ENCODE assay signal across 11 mouse cellular contexts in the genomic region with DNA sequence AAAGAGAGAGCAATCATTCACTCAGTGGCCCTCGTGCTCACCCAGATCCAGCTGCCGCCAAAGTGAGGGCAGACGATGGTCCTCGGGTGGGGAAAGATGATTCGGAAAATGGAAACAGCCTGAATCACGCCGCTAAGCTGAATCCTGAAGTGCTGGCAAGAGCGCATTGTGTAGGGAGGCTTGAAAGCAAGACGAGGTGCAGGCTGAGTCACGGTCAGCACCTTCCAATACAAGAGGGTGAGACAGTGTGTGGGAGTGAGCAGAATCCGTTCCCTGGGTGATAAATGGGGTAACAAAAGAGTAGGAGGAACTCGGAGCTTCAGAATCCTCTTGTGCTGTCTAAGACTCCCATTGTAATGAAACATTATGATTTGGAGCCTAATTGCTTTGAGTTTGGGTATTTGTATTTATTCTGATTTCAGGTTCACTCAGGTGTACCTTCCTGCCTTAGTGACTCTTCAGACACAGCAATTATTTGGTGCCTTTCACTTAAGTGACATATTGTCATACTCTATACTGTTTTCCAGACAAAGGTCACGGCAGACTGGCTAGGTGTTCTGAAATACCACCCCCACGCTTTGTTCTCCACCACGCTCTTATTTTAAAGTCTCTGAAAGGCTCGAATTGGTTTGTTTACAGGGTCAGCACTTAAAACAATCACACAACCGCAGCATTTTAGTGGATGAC.
A peak's percentile ranks its signal among the peaks of the same experiment; 100 is the strongest.
DNase-seq lines count a peak whose midpoint lies in the region; ATAC-seq and TF ChIP-seq lines count a peak whose summit lies in the region.
"Had no signal": no experiment of that assay in that cellular context is flagged by ENCODE, and none has a peak within 500 bp of the region (broad histone marks: within the 10 kb centered on the region; RNA-seq: fewer than 3 reads in every experiment).

No protein-coding gene starts in this region.

- no peak overlapping the region for H3K27ac ChIP-seq in forebrain, embryonic 16.5 days (ENCODE audit: low read length)
- no peak overlapping the region for H3K27ac ChIP-seq in forebrain, embryonic 11.5 days (ENCODE audit: low read depth, low read length)
- peak overlapping the region; percentile 69 for H3K27ac ChIP-seq in layer of hippocampus, adult 2 months
- H3K27ac ChIP-seq in midbrain, embryonic 14.5 days (replicated peaks; ENCODE audit: low read depth, low read length) = no peak overlapping the region
- H3K27ac ChIP-seq: embryonic facial prominence, embryonic 13.5 days; limb, embryonic 12.5 days had no signal

- no peaks in the 10 kb centered on the region for H3K9me3 ChIP-seq in forebrain, embryonic 16.5 days (ENCODE audit: control insufficient read depth, low read length)
- H3K9me3 ChIP-seq in forebrain, embryonic 11.5 days (ENCODE audit: control insufficient read depth, low read length) = no peaks in the 10 kb centered on the region
- no peaks in the 10 kb centered on the region for H3K9me3 ChIP-seq in midbrain, embryonic 14.5 days (ENCODE audit: control insufficient read depth, low read length)
- H3K9me3 ChIP-seq: embryonic facial prominence, embryonic 13.5 days; limb, embryonic 12.5 days had no signal

- no peaks in the 10 kb centered on the region for H3K27me3 ChIP-seq in forebrain, embryonic 16.5 days (replicated peaks; ENCODE audit: control insufficient read depth, insufficient read depth, low read length)
- no peaks in the 10 kb centered on the region for H3K27me3 ChIP-seq in forebrain, embryonic 11.5 days (ENCODE audit: control insufficient read depth, insufficient read depth, low read length)
- H3K27me3 ChIP-seq in midbrain, embryonic 14.5 days (ENCODE audit: control insufficient read depth, insufficient read depth, low read length) = no peaks in the 10 kb centered on the region
- H3K27me3 ChIP-seq: embryonic facial prominence, embryonic 13.5 days; limb, embryonic 12.5 days had no signal

- H3K9ac ChIP-seq in forebrain, embryonic 16.5 days (replicated peaks; ENCODE audit: low read depth, low read length) = no peak overlapping the region
- no peak overlapping the region for H3K9ac ChIP-seq in forebrain, embryonic 11.5 days (ENCODE audit: low read length)
- H3K9ac ChIP-seq in midbrain, embryonic 14.5 days (replicated peaks; ENCODE audit: low read length) = no peak overlapping the region; the same call in 1 of the 2 replicates
- H3K9ac ChIP-seq: embryonic facial prominence, embryonic 13.5 days; limb, embryonic 12.5 days had no signal

- no peaks in the 10 kb centered on the region; the same call in 1 of the 2 replicates for H3K4me1 ChIP-seq in forebrain, embryonic 16.5 days (replicated peaks; ENCODE audit: control insufficient read depth, insufficient read depth, low read length)
- no peaks in the 10 kb centered on the region for H3K4me1 ChIP-seq in forebrain, embryonic 11.5 days (replicated peaks; ENCODE audit: control insufficient read depth, insufficient read depth, low read length)
- 0 out of 2 replicates have a peak, but pooled peaks cover 5% of the 10 kb centered on the region for H3K4me1 ChIP-seq in midbrain, embryonic 14.5 days (ENCODE audit: control insufficient read depth, insufficient read depth, low read length)
- H3K4me1 ChIP-seq: embryonic facial prominence, embryonic 13.5 days; limb, embryonic 12.5 days had no signal

- DNase-seq in forebrain, embryonic 11.5 days (ENCODE audit: low spot score) = no peak
- DNase-seq in R1 (ENCODE audit: low read depth, low spot score) = peak; percentile 55
- DNase-seq in layer of hippocampus, adult 2 months (ENCODE audit: low spot score in 2 of 2) = peak; percentile 20 to 72
- no peak for DNase-seq in midbrain, embryonic 14.5 days
- DNase-seq in gastrocnemius, adult 18-20 months (ENCODE audit: low spot score) = no peak
- DNase-seq in spleen, postnatal 10 days (ENCODE audit: low spot score in 2 of 2) = no peak
- no peak for DNase-seq in gastrocnemius, postnatal 36 days
- DNase-seq: thymus, adult 18-20 months had no signal

- H3K4me3 ChIP-seq in forebrain, embryonic 16.5 days (replicated peaks; ENCODE audit: low read length) = no peak overlapping the region
- H3K4me3 ChIP-seq in forebrain, embryonic 11.5 days (ENCODE audit: low read depth, low read length) = no peak overlapping the region
- H3K4me3 ChIP-seq in layer of hippocampus, adult 2 months = peak overlapping the region; percentile 40; the same call in 1 of the 2 replicates
- H3K4me3 ChIP-seq in midbrain, embryonic 14.5 days (replicated peaks; ENCODE audit: low read depth, low read length) = no peak overlapping the region
- H3K4me3 ChIP-seq: embryonic facial prominence, embryonic 13.5 days; limb, embryonic 12.5 days had no signal

- intact Hi-C loops in gastrocnemius, postnatal 36 days (cut with DNase I) = no loop called here

- TF ChIP-seq CTCF in layer of hippocampus, adult 2 months (conservative IDR thresholded peaks at IDR 0.05) = no peak

- H3K4me2 ChIP-seq in forebrain, embryonic 16.5 days (ENCODE audit: low read length) = no peak overlapping the region
- H3K4me2 ChIP-seq in forebrain, embryonic 11.5 days (ENCODE audit: low read depth, low read length, severe bottlenecking) = no peak overlapping the region
- H3K4me2 ChIP-seq in midbrain, embryonic 14.5 days (ENCODE audit: low read length) = peak overlapping the region; percentile 20
- H3K4me2 ChIP-seq: embryonic facial prominence, embryonic 13.5 days; limb, embryonic 12.5 days had no signal

- WGBS in forebrain, embryonic 16.5 days = 39% methylated on average over 17 of the region's 17 CpGs
- 46% methylated on average over 17 of the region's 17 CpGs for WGBS in forebrain, embryonic 11.5 days
- 9% methylated on average over 17 of the region's 17 CpGs for WGBS in midbrain, embryonic 14.5 days

- no peaks in the 10 kb centered on the region for H3K36me3 ChIP-seq in forebrain, embryonic 16.5 days (ENCODE audit: control insufficient read depth, insufficient read depth)
- no peaks in the 10 kb centered on the region for H3K36me3 ChIP-seq in forebrain, embryonic 11.5 days (ENCODE audit: control insufficient read depth, insufficient read depth, low read length)
- no peaks in the 10 kb centered on the region for H3K36me3 ChIP-seq in midbrain, embryonic 14.5 days (ENCODE audit: control insufficient read depth, insufficient read depth, low read length)
- H3K36me3 ChIP-seq: embryonic facial prominence, embryonic 13.5 days; limb, embryonic 12.5 days had no signal

- peak; percentile 40; the same call in 1 of the 2 replicates for ATAC-seq in forebrain, embryonic 16.5 days
- no peak for ATAC-seq in forebrain, embryonic 11.5 days (replicated peaks; ENCODE audit: low FRiP score)
- ATAC-seq in midbrain, embryonic 14.5 days (ENCODE audit: low FRiP score, low TSS enrichment) = no peak

Comparison
In these comparisons a context has a peak if more than half of its experiments do, and no peak if none do; other contexts are left out.
1. DNase-seq: peak in R1 (single experiment) and layer of hippocampus, adult 2 months (2 of 2); none in forebrain, embryonic 11.5 days (single experiment), midbrain, embryonic 14.5 days (single experiment), gastrocnemius, adult 18-20 months (single experiment), spleen, postnatal 10 days (0 of 2) and gastrocnemius, postnatal 36 days (0 of 2).